Mouse (Mus musculus) intestine, embryonic 14.5 days (tissue): ENCODE data around the gene B3galt1. TPM values are rescaled to one million over a fixed set of nuclear protein-coding genes. Genes with fewer than 3 reads are reported as not detected.

Experiments used
- ATAC-seq: fragments of 200-750 bp; cut with Nextera tagmentation; replicated peaks from 2 replicates; pipeline ENCODE4 v1.8.0; 2017; ENCODE audit warnings: low read depth, moderate number of reproducible peaks, moderate TSS enrichment, moderate library complexity; ENCODE audit not compliant: low FRiP score, low TSS enrichment
- DNase-seq: peaks from one replicate; pipeline ENCODE4 v3.0.0-alpha.2; 2018; ENCODE audit warnings: low spot score
- H3K27ac ChIP-seq: fragments of 300-500 bp; sonication (generic); 2 replicates; pipeline ENCODE4 v1.5.1; 2014; ENCODE audit warnings: low read depth, mild to moderate bottlenecking, control low read depth
- H3K27me3 ChIP-seq: fragments of 300-500 bp; sonication (generic); replicated peaks from 2 replicates; pipeline ENCODE4 v1.6.1; 2014; ENCODE audit warnings: low read length, control low read depth; ENCODE audit not compliant: control insufficient read depth, insufficient read depth
- H3K36me3 ChIP-seq: fragments of 300-500 bp; sonication (generic); 2 replicates; pipeline ENCODE4 v1.6.1; 2014; ENCODE audit warnings: low read length, control low read depth; ENCODE audit not compliant: control insufficient read depth, insufficient read depth
- H3K4me1 ChIP-seq: fragments of 300-500 bp; sonication (generic); replicated peaks from 2 replicates; pipeline ENCODE4 v1.6.1; 2014; ENCODE audit warnings: low read length, control low read depth, mixed read lengths; ENCODE audit not compliant: control insufficient read depth, insufficient read depth
- H3K4me2 ChIP-seq: fragments of 300-500 bp; sonication (generic); 2 replicates; pipeline ENCODE4 v1.6.1; 2014; ENCODE audit warnings: low read length
- H3K4me3 ChIP-seq: fragments of 300-500 bp; sonication (generic); 2 replicates; pipeline ENCODE4 v1.5.1; 2014; ENCODE audit warnings: low read depth, low read length, control low read depth, mixed read lengths
- H3K9ac ChIP-seq: fragments of 300-500 bp; sonication (generic); 2 replicates; pipeline ENCODE4 v1.6.1; 2014; ENCODE audit warnings: mild to moderate bottlenecking, low read length
- H3K9me3 ChIP-seq: fragments of 300-500 bp; sonication (generic); 2 replicates; pipeline ENCODE4 v1.6.1; 2016; ENCODE audit warnings: low read length, control low read depth; ENCODE audit not compliant: control insufficient read depth
- WGBS: fragments of 180-500 bp; shearing (Covaris S2); extraction: QIAGEN DNeasy Blood & Tissue Kit; methylation state at CpG from one replicate; pipeline ENCODE4 v1.1.7; 2014; 5-methylcytosine and 5-hydroxymethylcytosine counted together
- polyA plus RNA-seq: library from polyadenylated mRNA; unstranded; fragments of >200 nt; fragmentation: Nextera tagmentation; extraction: Ambion mirVana; gene quantifications from 2 replicates; pipeline ENCODE4 v1.2.1, GENCODE M21; 2014

The B3galt1 gene
- polyA plus RNA-seq, 1 experiment from 2014 or later: 3.9 TPM

- Histone ChIP-seq H3K9me3 (no peaks in the 10 kb centered on the region), H3K4me2 (no peak overlapping the region), H3K27me3 (no peaks in the 10 kb centered on the region), H3K4me3 (no peak overlapping the region), H3K4me1 (no peaks in the 10 kb centered on the region), H3K27ac (no peak overlapping the region), H3K36me3 (no peaks in the 10 kb centered on the region), H3K9ac (no peak overlapping the region)
- 79% methylated on average over 4 of the region's 4 CpGs for WGBS
- DNase-seq: no peak
- ATAC-seq: no peak
These were observed 91.7 kb downstream of the B3galt1 start for GRCm38 (mm10) chr2:67657372-67657771.

GRCm38 (mm10) chr2:67658091-67658490, 92.4 kb downstream of the B3galt1 start:
- Histone ChIP-seq H3K9ac (no peak overlapping the region), H3K27me3 (no peaks in the 10 kb centered on the region), H3K4me3 (no peak overlapping the region), H3K36me3 (no peaks in the 10 kb centered on the region), H3K4me2 (no peak overlapping the region), H3K9me3 (no peaks in the 10 kb centered on the region), H3K4me1 (no peaks in the 10 kb centered on the region), H3K27ac (no peak overlapping the region)
- ATAC-seq: no peak
- 82% methylated on average over 1 of the region's 1 CpGs for WGBS
- no peak for DNase-seq

GRCm38 (mm10) chr2:67671721-67672120, 106.0 kb downstream of the B3galt1 start:
- Histone ChIP-seq H3K27ac (no peak overlapping the region), H3K9ac (no peak overlapping the region), H3K4me2 (no peak overlapping the region), H3K27me3 (no peaks in the 10 kb centered on the region), H3K4me1 (no peaks in the 10 kb centered on the region), H3K4me3 (no peak overlapping the region), H3K36me3 (no peaks in the 10 kb centered on the region), H3K9me3 (no peaks in the 10 kb centered on the region)
- DNase-seq (no peak), ATAC-seq (no peak)
- 93% methylated on average over 2 of the region's 2 CpGs for WGBS

GRCm38 (mm10) chr2:67677697-67678096, 112.0 kb downstream of the B3galt1 start:
- H3K4me3 ChIP-seq: no peak overlapping the region
- 78% methylated on average over 4 of the region's 4 CpGs for WGBS
- DNase-seq (no peak), ATAC-seq (no peak)
- no peak overlapping the region for H3K4me2 ChIP-seq
- H3K36me3 ChIP-seq: no peaks in the 10 kb centered on the region
- H3K27me3 ChIP-seq: no peaks in the 10 kb centered on the region
- H3K27ac ChIP-seq: no peak overlapping the region
- H3K4me1 ChIP-seq: no peaks in the 10 kb centered on the region
- no peaks in the 10 kb centered on the region for H3K9me3 ChIP-seq
- H3K9ac ChIP-seq: no peak overlapping the region

- H3K4me3 ChIP-seq: no peak overlapping the region
- DNase-seq (no peak), ATAC-seq (no peak)
- H3K4me1 ChIP-seq: no peaks in the 10 kb centered on the region
- WGBS: 86% methylated on average over 5 of the region's 5 CpGs
- no peaks in the 10 kb centered on the region for H3K27me3 ChIP-seq
- H3K4me2 ChIP-seq: no peak overlapping the region
- H3K27ac ChIP-seq: no peak overlapping the region
- H3K36me3 ChIP-seq: no peaks in the 10 kb centered on the region
- no peak overlapping the region for H3K9ac ChIP-seq
- H3K9me3 ChIP-seq: no peaks in the 10 kb centered on the region
These were observed 158.6 kb downstream of the B3galt1 start for GRCm38 (mm10) chr2:67724249-67724648.

- 79% methylated on average over 2 of the region's 2 CpGs for WGBS
- no peak for ATAC-seq
- Histone ChIP-seq H3K36me3 (no peaks in the 10 kb centered on the region), H3K4me3 (no peak overlapping the region), H3K9ac (no peak overlapping the region), H3K4me2 (no peak overlapping the region), H3K27ac (no peak overlapping the region), H3K27me3 (no peaks in the 10 kb centered on the region), H3K9me3 (no peaks in the 10 kb centered on the region), H3K4me1 (no peaks in the 10 kb centered on the region)
- DNase-seq: no peak
These were observed 165.1 kb downstream of the B3galt1 start for GRCm38 (mm10) chr2:67730771-67731170.

GRCm38 (mm10) chr2:67751585-67751984, 185.9 kb downstream of the B3galt1 start:
- Histone ChIP-seq H3K4me2 (no peak overlapping the region), H3K27me3 (no peaks in the 10 kb centered on the region), H3K27ac (no peak overlapping the region), H3K4me1 (no peaks in the 10 kb centered on the region), H3K9me3 (no peaks in the 10 kb centered on the region), H3K36me3 (no peaks in the 10 kb centered on the region), H3K9ac (no peak overlapping the region), H3K4me3 (no peak overlapping the region)
- no peak for DNase-seq
- no peak for ATAC-seq
- WGBS: 87% methylated on average over 3 of the region's 3 CpGs

- no peak overlapping the region for H3K27ac ChIP-seq
- no peak for DNase-seq
- no peak for ATAC-seq
- WGBS: 78% methylated on average over 6 of the region's 6 CpGs
- H3K4me3 ChIP-seq: no peak overlapping the region
- no peak overlapping the region for H3K4me2 ChIP-seq
- no peaks in the 10 kb centered on the region for H3K9me3 ChIP-seq
- H3K36me3 ChIP-seq: no peaks in the 10 kb centered on the region
- H3K4me1 ChIP-seq: no peaks in the 10 kb centered on the region
- no peak overlapping the region for H3K9ac ChIP-seq
- H3K27me3 ChIP-seq: no peaks in the 10 kb centered on the region
These were observed 190.8 kb downstream of the B3galt1 start for GRCm38 (mm10) chr2:67756507-67756906.

GRCm38 (mm10) chr2:67787536-67787935, 221.9 kb downstream of the B3galt1 start:
- no peak overlapping the region for H3K9ac ChIP-seq
- DNase-seq (no peak), ATAC-seq (no peak)
- no peaks in the 10 kb centered on the region for H3K4me1 ChIP-seq
- no peak overlapping the region for H3K27ac ChIP-seq
- H3K9me3 ChIP-seq: no peaks in the 10 kb centered on the region
- H3K4me2 ChIP-seq: no peak overlapping the region
- H3K4me3 ChIP-seq: no peak overlapping the region
- H3K36me3 ChIP-seq: no peaks in the 10 kb centered on the region
- no peaks in the 10 kb centered on the region for H3K27me3 ChIP-seq
- WGBS: 69% methylated on average over 3 of the region's 3 CpGs
